ENCODE assay signal across 25 mouse cellular contexts in the genomic region with DNA sequence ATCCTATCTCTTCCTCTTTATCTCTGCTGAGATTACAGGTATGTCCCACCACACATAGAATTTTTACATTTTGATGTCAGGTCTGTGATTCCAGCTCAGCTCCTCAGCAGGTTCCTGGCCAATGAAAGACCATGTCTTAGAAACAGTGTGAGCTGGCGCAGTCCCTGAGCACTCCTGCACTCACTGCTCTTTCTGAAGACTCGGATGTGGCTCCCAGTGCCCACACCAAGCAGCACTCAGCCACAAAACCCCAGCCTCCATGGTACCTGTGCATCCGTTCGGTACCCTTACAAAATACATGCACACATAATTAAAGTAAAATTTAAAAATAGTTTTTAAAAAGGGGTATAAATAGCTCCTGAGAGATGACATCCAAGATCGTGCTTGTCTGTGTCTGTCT. TPM values are rescaled to one million over a fixed set of nuclear protein-coding genes. Genes with fewer than 3 reads are reported as not detected.
DNase-seq lines count a peak whose midpoint lies in the region; ATAC-seq and TF ChIP-seq lines count a peak whose summit lies in the region.
"Had no signal": no experiment of that assay in that cellular context is flagged by ENCODE, and none has a peak within 500 bp of the region (broad histone marks: within the 10 kb centered on the region; RNA-seq: fewer than 3 reads in every experiment).

No protein-coding gene starts in this region.

- peaks cover 4% of the 10 kb centered on the region; the same call in 1 of the 2 replicates for H3K36me3 ChIP-seq in midbrain, embryonic 11.5 days (ENCODE audit: control insufficient read depth, insufficient read depth, low read length)
- H3K36me3 ChIP-seq in midbrain, postnatal 0 days (ENCODE audit: insufficient read depth, low read length), result peaks cover 46% of the 10 kb centered on the region
- peaks cover 0 to 9% of the 10 kb centered on the region in 2 experiments; a peak in 2 of 4 replicates for H3K36me3 ChIP-seq in MEL (ENCODE audit: control insufficient read depth in 1 of 2, insufficient read depth in 2 of 2, low read length in 2 of 2)
- H3K36me3 ChIP-seq: G1E had no signal

- no peak for ATAC-seq in midbrain, embryonic 11.5 days (ENCODE audit: low FRiP score)
- ATAC-seq in midbrain, postnatal 0 days (ENCODE audit: low FRiP score), result no peak
- no peak for ATAC-seq in activated CD4-positive, CD25-positive, alpha-beta regulatory T cell, adult 4 months
- ATAC-seq: CD4-positive, CD25-positive, alpha-beta regulatory T cell, adult 4 months; Patski had no signal

- H3K27ac ChIP-seq in midbrain, embryonic 11.5 days (ENCODE audit: low read depth, low read length), result no peak overlapping the region
- H3K27ac ChIP-seq in midbrain, postnatal 0 days (ENCODE audit: low read depth, low read length), result no peak overlapping the region
- H3K27ac ChIP-seq in MEL (ENCODE audit: control insufficient read depth, low read depth, low read length), result no peak overlapping the region

- no peak for TF ChIP-seq RAD21 in MEL (IDR thresholded peaks at IDR 0.05; ENCODE audit: low read depth, low read length)

- H3K27me3 ChIP-seq in midbrain, embryonic 11.5 days (ENCODE audit: control insufficient read depth, insufficient read depth, low read length), result no peaks in the 10 kb centered on the region
- no peaks in the 10 kb centered on the region for H3K27me3 ChIP-seq in midbrain, postnatal 0 days (ENCODE audit: insufficient read depth, low read length)
- no peaks in the 10 kb centered on the region for H3K27me3 ChIP-seq in MEL (ENCODE audit: control insufficient read depth in 1 of 2, insufficient read depth in 2 of 2, low read length in 2 of 2)
- H3K27me3 ChIP-seq: CH12.LX, Patski had no signal

- DNase-seq in midbrain, embryonic 11.5 days (ENCODE audit: low spot score, missing footprints), result peak; percentile 56
- DNase-seq in midbrain, postnatal 0 days (ENCODE audit: low spot score), result no peak
- DNase-seq in MEL (ENCODE audit: low read depth, low spot score), result no peak
- DNase-seq in T-cell, adult 2 months (ENCODE audit: low spot score), result peak; percentile 41
- peak; percentile 55 for DNase-seq in naive thymus-derived CD4-positive, alpha-beta T cell, adult 2 months (ENCODE audit: low read depth)
- no peak for DNase-seq in natural killer cell, adult 2 months (ENCODE audit: low spot score in 2 of 2)
- DNase-seq in right cerebral cortex, postnatal 14 days, result no peak
- DNase-seq: adrenal gland, adult 2 months; adrenal gland, adult 8-10 months; adrenal gland, postnatal 10 days; adrenal gland, postnatal 14 days; adrenal gland, postnatal 25 days; adrenal gland, postnatal 36 days; B cell, adult 2 months; cerebellum, adult 11 months; cerebellum, adult 11-12 months; cerebellum, adult 18-20 months; cerebellum, adult 2 months; cerebellum, adult 8-10 months had no signal

- no peak for TF ChIP-seq CTCF in midbrain, postnatal 0 days (IDR thresholded peaks at IDR 0.05)
- TF ChIP-seq CTCF in MEL (IDR thresholded peaks at IDR 0.05 in 2 of 3, conservative IDR thresholded peaks at IDR 0.05 in 1 of 3; ENCODE audit: control insufficient read depth in 1 of 3, insufficient read depth in 1 of 3, low read depth in 2 of 3, low read length in 3 of 3, poor library complexity in 1 of 3, severe bottlenecking in 1 of 3), result no peak

- no peak overlapping the region for H3K4me3 ChIP-seq in midbrain, embryonic 11.5 days (ENCODE audit: low read depth, low read length)
- H3K4me3 ChIP-seq in midbrain, postnatal 0 days (ENCODE audit: low read depth, low read length), result no peak overlapping the region
- H3K4me3 ChIP-seq in MEL (ENCODE audit: control insufficient read depth in 1 of 2, insufficient read depth in 1 of 2, low read depth in 2 of 2, low read length in 2 of 2), result no peak overlapping the region

- no peak overlapping the region for H3K4me2 ChIP-seq in midbrain, embryonic 11.5 days
- no peak overlapping the region for H3K4me2 ChIP-seq in midbrain, postnatal 0 days (ENCODE audit: low read depth, low read length, poor library complexity, severe bottlenecking)

- H3K9ac ChIP-seq in midbrain, embryonic 11.5 days (ENCODE audit: low read length), result no peak overlapping the region
- H3K9ac ChIP-seq in midbrain, postnatal 0 days (replicated peaks; ENCODE audit: low read length, poor library complexity, severe bottlenecking), result no peak overlapping the region
- no peak overlapping the region for H3K9ac ChIP-seq in MEL (ENCODE audit: control insufficient read depth, low read depth, low read length, poor library complexity, severe bottlenecking)

- no peak for TF ChIP-seq POLR2A in MEL (IDR thresholded peaks at IDR 0.05; ENCODE audit: control insufficient read depth in 1 of 2, insufficient read depth in 1 of 2, low read depth in 1 of 2, low read length in 2 of 2, poor library complexity in 1 of 2)

- H3K9me3 ChIP-seq in midbrain, embryonic 11.5 days (ENCODE audit: control insufficient read depth, low read length), result no peaks in the 10 kb centered on the region
- H3K9me3 ChIP-seq in midbrain, postnatal 0 days (ENCODE audit: low read length), result no peaks in the 10 kb centered on the region
- no peaks in the 10 kb centered on the region for H3K9me3 ChIP-seq in MEL (replicated peaks; ENCODE audit: insufficient read depth, low read length)
- H3K9me3 ChIP-seq: G1E had no signal

- 90% methylated on average over 5 of the region's 5 CpGs for WGBS in midbrain, embryonic 11.5 days
- WGBS in midbrain, postnatal 0 days, result 92% methylated on average over 5 of the region's 5 CpGs

- no peaks in the 10 kb centered on the region for H3K79me2 ChIP-seq in MEL (ENCODE audit: control insufficient read depth, insufficient read depth, low read length, poor library complexity)

- no peak for TF ChIP-seq EP300 in MEL (IDR thresholded peaks at IDR 0.05; ENCODE audit: low read depth in 1 of 2, low read length in 2 of 2)

- no peaks in the 10 kb centered on the region; the same call in 1 of the 2 replicates for H3K4me1 ChIP-seq in midbrain, embryonic 11.5 days (ENCODE audit: control insufficient read depth, insufficient read depth, low read length)
- no peaks in the 10 kb centered on the region for H3K4me1 ChIP-seq in midbrain, postnatal 0 days (ENCODE audit: insufficient read depth, low read length)
- H3K4me1 ChIP-seq in MEL (ENCODE audit: control insufficient read depth in 1 of 2, insufficient read depth in 2 of 2, low read length in 2 of 2), result peaks cover 0 to 11% of the 10 kb centered on the region in 2 experiments; a peak in 2 of 4 replicates

TF ChIP-seq in MEL, 35 proteins besides CTCF, POLR2A, EP300 and RAD21:
- TF ChIP-seq USF2 (IDR thresholded peaks at IDR 0.05; ENCODE audit: borderline replicate concordance in 1 of 2, insufficient read depth in 1 of 2, low read depth in 1 of 2, low read length in 2 of 2) (no peak), TBP (IDR thresholded peaks at IDR 0.05; ENCODE audit: low read depth, low read length) (0 out of 2 replicates have a peak, but pooled peaks have one; percentile 38)

RNA-seq across cellular contexts. Expression of gene Glipr2, which starts 15.9 kb away (rescaled TPM):
- polyA plus RNA-seq in midbrain, embryonic 11.5 days (2014; fragmentation: Nextera tagmentation; extraction: Ambion mirVana), result 82.7 and 89.5 TPM in 2 replicates
- total RNA-seq in midbrain, postnatal 0 days (2014; rRNA removed), result 18.2 and 20.7 TPM in 2 replicates
- polyA plus RNA-seq in midbrain, postnatal 0 days (2015; fragmentation: Nextera tagmentation; extraction: Ambion mirVana), result 16.3 and 16.5 TPM in 2 replicates
- total RNA-seq in MEL (2012; rRNA removed), result 22.8 and 30.6 TPM in 2 replicates
- polyA plus RNA-seq in MEL (2012; ENCODE audit: insufficient read depth in 1 of 2, insufficient read length in 2 of 2, low read depth in 1 of 2, low replicate concordance in 2 of 2, missing spikeins in 1 of 2), result 10 to 100 TPM in 1 of 2 experiments, not detected in 1; 25.0 TPM
- 100 to 1,000 TPM; 215 to 250 TPM for polyA plus RNA-seq in activated CD4-positive, CD25-positive, alpha-beta regulatory T cell, adult 4 months (2017; shearing (Covaris generic))

RNA-seq across cellular contexts. Expression of gene Ccin, which starts 42.0 kb away (rescaled TPM):
- not detected in 2 replicates for polyA plus RNA-seq in midbrain, embryonic 11.5 days (2014; fragmentation: Nextera tagmentation; extraction: Ambion mirVana)
- 0.33 and 0.49 TPM in 2 replicates for total RNA-seq in midbrain, postnatal 0 days (2014; rRNA removed)
- not detected in 2 replicates for polyA plus RNA-seq in midbrain, postnatal 0 days (2015; fragmentation: Nextera tagmentation; extraction: Ambion mirVana)
- total RNA-seq in MEL (2012; rRNA removed), result not detected in 2 replicates
- under 1 TPM in 1 of 2 experiments, not detected in 1; 0.04 TPM for polyA plus RNA-seq in MEL (2012; ENCODE audit: insufficient read depth in 1 of 2, insufficient read length in 2 of 2, low read depth in 1 of 2, low replicate concordance in 2 of 2, missing spikeins in 1 of 2)
- polyA plus RNA-seq in activated CD4-positive, CD25-positive, alpha-beta regulatory T cell, adult 4 months (2017; shearing (Covaris generic)), result under 1 TPM in 1 of 2 experiments, not detected in 1; 0.24 TPM
- total RNA-seq: adrenal gland, adult 18-20 months; adrenal gland, adult 2 months; adrenal gland, adult 8-10 months; adrenal gland, postnatal 10 days; adrenal gland, postnatal 14 days; adrenal gland, postnatal 25 days; adrenal gland, postnatal 36 days; CH12.LX; G1E had no signal
- polyA plus RNA-seq: adrenal gland, adult 2 months; CD4-positive, CD25-positive, alpha-beta regulatory T cell, adult 4 months; cerebellum, adult 2 months; G1E had no signal

Comparison
In these comparisons a context has a peak if more than half of its experiments do, and no peak if none do; other contexts are left out.
1. DNase-seq: peak in midbrain, embryonic 11.5 days (single experiment), T-cell, adult 2 months (single experiment) and naive thymus-derived CD4-positive, alpha-beta T cell, adult 2 months (single experiment); none in midbrain, postnatal 0 days (single experiment), MEL (single experiment), natural killer cell, adult 2 months (0 of 2) and right cerebral cortex, postnatal 14 days (single experiment).